Mouse (Mus musculus) ovary, postnatal 14 days (tissue): ENCODE data around the gene Irf9.
A peak's percentile ranks its signal among the peaks of the same experiment; 100 is the strongest.

ENCODE experiments used
- DNase-seq: peaks from one replicate; pipeline ENCODE4 v3.0.0; 2022; ENCODE audit warnings: low spot score

Gene Irf9

DNA sequence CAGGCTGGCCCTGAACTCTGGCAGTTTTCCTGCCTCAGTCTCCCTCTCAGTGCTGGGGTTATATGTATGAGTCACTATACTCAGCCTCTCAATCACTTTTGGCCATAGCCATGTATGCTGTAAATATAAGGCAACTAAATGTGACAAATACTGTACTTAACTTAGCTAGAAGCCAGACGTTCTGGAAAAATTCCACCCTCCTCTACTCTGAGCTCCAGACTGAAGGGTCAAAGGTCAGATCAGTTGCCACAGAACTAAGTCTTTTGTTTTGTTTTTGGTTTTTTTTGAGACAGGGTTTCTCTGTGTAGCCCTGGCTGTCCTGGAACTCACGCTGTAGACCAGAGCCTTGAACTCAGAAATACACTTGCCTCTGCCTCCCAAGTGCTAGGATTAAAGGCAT lies 12.5 kb downstream of the Irf9 start:
- DNase-seq, result no peak

DNA sequence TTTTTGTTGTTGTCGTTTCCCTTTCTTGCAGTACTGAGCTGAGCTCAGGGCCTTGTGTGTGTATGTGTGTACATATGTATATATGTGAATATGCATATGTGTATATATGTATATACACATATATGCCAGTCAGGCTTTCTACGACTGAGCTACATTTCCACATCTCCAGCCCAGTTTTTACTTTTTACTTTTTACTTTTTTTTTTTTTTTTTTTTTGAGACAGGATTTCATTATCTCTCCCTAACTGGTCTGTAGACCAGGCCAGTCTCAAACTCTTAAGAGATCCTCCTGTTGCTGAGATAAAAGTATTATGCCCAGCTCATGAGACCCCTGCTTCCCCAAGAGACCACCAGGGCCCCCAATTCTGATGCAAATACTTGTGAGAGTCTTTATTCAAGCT lies 13.5 kb downstream of the Irf9 start:
- DNase-seq, result no peak

DNA sequence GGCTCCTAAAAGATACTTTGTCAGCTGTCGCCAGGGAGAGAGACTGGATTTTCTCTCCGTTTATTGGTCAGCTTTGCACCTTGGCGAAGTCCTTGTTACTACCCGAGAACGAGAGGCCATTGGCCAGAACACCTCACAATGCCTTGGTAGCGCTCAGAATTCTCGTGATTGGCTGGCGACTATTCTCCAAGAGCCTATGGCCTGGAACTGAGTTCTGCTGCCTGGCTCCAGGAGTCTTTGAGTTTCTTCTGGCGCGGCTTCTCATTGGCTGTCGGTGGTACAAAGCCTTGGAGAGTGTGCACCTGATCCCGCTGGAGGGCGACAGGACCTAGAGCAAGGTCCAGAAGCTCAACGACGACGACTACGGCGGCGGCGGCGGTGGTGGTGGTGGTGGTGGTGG lies 14.5 kb downstream of the Irf9 start, which contains the start of gene Rec8:
Rec8 (plus strand) TSS at position 216 of the 400 bp plus-strand sequence.
- DNase-seq, result no peak

DNA sequence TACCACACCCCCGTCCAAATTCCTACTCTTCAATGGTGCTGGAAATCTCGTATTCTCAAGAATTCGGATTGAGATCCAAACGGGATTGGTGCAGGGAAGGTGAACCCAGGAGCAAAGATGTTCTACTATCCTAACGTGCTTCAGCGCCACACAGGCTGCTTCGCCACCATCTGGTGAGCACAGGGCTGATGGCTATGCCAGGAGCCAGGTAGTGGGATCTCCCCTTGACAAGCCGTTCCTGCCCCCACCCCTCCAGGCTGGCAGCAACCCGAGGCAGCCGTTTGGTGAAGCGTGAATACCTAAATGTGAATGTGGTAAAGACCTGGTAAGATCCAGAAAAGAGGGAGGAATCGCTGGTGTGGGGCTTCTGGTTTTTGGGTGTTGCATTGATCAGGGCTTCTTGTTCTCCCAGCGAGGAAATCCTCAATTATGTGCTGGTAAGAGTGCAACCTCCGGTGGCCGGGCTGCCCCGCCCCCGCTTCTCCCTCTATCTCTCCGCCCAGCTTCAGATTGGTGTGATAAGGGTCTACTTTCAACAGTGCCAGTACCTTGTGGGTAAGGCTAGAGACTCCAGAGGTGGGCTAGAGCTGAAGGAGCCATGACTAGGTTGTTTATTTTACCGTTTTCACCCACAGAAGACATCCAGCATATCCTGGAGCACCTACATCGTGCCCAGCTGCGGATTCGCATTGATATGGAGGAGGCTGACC lies 15.3 kb downstream of the Irf9 start:
- no peak for DNase-seq

DNA sequence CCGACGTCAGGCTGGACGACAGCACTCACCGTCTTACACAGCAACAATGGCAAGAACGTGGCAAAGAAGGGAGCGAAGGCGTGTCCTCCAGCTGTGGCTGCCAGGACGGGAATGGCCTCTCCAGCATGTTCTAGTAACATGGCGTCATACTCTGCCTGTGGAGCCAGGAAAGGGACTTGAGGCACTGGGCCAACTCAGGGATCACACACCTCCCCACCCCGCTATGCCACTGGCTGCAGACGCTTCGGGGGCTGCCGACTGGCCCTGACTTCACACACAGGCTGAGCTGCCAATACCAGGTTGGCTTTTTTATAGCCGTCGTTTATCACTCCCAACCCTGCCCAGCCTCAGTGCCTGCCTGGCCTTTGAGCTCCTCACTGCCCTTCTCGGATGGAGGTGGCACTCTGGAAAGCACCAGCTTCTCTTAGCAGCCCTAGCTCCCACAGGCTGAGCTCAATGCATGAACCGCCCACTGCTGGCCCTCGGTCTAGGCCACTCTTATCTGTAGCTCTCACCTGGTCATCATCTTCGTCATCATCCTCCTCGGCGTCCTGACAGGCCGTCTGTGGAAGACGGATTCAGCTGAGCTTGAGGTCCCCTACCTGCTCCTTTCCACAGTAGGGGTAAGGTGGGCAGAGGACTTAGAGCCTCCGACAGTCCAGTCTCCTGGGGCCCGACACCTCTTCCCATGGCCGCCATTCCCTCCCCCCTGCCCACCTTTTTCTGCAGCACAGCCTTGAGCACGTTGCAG lies 24.9 kb downstream of the Irf9 start:
- DNase-seq, result no peak

DNA sequence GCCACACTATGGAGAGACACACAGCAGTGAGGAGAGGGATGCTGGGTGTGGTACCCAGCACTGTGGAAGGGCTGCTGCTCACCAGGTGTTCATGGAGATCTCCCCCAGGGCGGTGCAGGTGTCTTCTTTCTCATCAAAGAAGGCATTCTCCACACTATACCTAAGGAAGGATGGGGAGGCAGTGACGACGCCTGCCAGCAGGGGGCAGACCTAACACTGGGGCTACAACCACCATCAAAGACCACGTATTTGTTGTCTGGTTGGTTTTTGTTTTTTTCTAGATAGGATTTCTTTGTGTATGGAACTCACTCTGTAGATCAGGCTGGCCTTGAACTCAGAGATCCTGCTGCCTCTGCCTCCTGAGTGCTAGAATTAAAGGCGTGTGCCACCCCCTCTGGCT lies 25.9 kb downstream of the Irf9 start:
- DNase-seq, result no peak

DNA sequence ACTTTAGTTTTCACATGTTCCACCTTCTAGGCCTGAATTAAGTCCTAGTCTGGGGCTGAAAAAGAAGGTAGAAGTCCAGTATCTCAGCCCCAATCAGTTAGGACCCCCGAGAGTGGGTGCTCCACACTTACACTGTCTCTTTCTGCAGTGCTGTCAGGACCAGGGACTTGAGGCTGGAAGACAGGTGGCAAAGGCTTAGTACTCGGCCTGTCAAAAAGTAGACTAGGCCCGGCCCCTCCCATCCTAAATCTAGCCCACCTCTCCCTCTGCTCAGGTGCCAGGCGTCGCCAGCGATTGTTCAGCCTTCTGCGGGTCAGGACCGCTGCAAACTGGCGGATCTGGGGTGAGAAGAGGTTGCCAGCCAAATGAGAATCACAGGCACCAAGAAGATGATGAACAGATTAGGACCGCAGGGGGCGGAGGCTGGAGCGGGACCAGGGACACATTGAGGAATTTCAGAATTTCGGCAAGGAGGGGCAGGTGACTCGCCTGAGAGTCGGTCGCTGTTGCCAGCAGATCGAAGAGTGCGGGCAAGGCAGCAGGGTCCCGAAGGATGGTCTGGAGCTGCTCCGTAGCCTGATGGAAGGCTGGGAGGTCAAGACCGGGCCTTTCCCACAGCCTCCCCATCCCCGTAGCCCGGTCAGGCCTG lies 31.6 kb downstream of the Irf9 start:
- no peak for DNase-seq

DNA sequence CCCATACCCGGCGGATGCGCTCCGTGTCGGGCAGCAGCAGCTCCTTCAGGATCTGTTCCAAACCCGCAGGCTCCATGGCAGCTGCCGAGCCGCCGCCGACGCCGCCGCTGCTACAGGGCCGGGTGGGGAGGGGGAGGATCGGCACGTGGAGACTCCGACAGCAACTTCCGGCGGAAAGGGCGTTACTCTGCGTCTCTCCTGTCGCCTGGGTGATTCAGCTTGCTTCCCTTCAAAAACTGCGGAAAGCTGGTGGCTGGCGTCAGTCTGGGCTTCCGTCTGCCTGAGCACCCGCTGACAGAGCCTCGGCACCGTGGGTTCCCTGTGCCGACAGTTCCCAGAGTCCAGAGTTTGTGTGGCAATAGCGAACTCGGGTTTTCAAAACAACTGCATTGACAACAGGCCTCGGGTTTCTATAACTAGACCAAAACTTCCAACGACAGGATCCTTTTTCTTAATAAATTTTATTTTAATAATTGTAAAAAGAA lies 32.2 kb downstream of the Irf9 start, which contains the start of gene Ipo4:
Ipo4 (minus strand) TSS at position 435 of the 485 bp plus-strand sequence.
- peak; percentile 68 for DNase-seq

DNA sequence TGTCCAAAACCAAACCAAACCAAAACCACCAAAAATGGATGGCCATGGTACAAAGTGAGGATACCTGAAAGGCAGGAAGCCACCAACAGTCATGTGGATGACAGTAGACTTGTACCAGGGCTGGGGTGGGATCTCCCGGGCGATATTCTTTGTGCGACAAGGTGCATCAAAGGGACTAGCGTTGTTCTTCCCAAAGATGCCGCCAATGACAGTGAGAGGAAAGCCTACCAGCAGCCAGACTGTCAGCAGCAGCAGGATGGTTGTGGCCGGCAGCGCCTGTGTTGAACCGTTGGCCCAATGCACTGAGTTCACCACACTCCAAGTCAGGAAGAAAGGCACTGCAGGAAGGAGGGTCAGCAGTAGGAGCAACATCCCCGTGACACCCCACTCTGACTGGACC lies 34.4 kb downstream of the Irf9 start, which contains the start of gene Gm49378:
Gm49378 (minus strand) TSS at position 101 of the 400 bp plus-strand sequence.
- no peak for DNase-seq

DNA sequence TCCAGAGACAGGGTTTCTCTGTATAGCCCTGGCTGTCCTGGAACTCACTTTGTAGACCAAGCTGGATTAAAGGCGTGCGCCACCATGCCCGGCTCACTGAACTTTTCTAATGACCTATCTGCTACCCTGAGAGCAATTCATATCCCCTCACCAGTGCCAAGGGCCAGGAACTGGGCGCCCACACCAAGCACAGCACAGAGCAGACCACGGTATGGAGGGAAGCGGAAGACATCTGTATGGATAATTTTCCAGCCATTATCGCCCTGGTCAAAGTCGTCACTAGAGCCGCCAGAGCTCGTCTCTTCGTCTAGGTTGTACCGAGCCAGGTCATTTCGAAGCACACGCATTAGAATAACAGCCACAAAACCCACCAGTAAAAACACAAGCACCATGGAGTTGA lies 37.4 kb downstream of the Irf9 start:
- no peak for DNase-seq

DNA sequence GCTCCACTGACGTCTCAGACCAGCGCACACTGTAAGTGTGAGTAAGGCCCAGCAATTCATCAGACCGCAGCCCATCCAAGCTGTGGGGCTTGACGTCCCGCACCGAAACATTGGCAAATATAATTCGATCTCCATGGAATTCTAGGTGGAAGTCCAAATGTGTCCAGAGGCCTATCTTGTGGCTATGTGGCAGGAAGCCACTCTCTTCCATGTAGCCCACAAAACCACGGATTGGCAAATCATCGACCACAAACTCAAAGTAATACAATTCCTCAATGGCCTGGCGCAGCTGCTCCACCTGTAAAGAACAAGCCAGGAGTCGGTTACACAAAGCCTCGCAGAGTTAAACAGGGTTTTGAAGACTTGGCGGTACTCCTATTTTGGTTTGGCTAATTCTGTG lies 37.9 kb downstream of the Irf9 start:
- DNase-seq, result no peak

DNA sequence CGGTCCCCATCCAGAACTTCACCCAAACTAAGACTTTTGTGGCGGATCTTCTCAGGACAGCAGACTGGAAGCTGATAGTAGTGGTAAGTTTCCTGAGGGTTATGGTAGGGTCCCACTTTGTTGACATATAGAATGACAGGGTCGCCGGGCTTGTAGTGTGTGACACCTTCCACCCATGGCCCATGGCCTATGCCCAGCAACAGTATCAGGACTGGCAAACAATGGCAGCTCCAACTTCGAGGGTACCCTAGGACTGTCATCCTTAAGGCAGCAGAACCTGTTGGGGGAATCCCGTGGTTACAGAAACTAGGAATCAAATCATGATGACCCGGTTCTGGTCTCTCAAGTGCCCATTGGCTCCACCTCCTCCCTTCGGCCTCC lies 39.3 kb downstream of the Irf9 start:
- DNase-seq, result no peak

DNA sequence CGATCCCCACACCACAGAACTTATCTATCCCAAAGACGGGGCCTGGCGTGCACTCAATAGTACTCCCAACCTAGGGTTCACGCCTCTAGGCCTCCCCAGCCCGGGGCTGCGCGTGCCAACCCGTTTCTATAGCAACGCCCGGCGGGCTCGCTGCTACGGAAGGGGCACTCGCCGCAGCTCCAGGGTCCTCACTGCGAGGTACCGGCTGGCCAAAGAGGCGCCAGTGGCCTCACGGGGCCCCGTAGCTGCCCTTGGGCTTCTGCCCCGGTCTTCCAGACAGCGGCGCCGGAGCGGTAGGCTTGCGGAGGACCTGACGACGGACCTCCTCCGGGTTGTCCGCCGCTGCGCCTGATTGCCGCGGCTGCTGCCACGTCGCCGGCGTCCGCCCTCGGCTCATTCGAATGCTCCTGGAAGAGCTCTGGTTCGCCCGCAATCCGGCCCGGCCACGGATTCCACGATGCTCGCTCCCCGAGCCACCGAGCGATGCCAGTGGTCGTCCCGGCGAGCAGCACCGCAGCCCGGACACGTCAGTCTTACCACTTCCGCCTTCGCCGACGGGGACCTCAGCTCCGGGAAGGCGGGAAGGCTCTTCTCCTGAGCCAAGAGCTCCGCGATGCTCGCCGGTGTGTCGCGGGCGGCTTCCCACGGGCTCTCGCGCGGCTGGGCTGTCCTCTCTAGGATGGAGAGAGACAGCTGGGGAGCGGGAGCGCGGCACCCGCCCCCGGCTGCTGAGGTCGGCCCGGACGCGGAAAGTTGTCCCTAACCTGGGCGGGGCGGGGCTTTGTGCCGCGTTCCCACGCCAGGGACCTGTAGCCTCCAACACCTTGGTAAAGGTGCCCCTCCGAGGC lies 39.9 kb downstream of the Irf9 start, which contains the start of gene Tm9sf1:
Tm9sf1 (minus strand) TSS at position 747 of the 848 bp plus-strand sequence.
- peak; percentile 79 for DNase-seq

DNA sequence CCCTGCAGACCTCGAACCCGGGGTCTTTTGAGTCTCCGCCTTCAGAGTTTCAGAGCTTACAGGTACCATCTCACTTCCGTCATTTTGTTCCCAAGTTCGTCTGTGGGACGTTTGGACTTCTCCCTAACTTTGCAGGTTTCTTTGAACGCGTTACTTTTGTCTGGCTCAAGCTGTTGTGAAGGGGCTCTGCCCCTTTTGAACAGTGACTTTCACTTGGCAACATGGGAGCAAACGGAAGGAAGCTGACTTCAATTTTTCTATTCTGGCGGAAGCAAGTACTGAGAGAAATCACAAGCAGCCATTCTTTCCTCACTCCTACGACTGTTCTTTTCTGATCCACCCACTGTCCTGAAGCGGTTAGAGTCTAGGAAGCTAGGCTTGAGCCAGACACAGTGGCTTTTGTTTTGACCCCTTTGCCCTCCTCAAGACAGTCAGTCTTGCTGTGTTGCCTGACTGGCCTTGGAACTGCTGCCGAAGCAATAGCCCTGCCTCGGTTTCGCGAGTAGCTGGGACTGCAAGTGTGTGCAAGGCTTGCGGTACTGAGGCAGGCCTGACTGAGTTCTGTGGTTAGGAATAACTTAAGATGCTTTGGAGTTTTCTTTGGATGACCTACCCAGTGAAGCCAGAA lies 41.0 kb downstream of the Irf9 start:
- no peak for DNase-seq

DNA sequence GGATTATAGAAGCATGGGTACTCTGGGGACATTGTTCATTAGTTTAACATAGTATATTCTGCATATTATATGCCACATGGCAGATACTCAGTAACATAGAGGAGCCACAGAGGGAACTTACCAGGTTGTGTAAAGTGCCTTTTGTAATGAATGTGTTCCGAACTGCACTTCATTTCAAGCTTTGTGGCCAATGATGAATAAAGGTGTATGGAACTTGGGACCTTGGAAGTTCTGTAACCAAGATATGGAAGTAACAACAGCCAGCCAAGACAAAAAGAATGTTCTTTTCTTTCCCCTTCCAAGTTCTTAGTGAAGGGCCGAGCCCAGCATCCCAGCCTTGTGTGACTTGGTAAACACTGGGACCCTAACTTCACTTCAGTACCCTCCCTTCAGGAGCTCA lies 46.5 kb downstream of the Irf9 start, which contains the start of gene Tssk4:
Tssk4 (plus strand) TSS at position 301 of the 400 bp plus-strand sequence.
- DNase-seq, result no peak

DNA sequence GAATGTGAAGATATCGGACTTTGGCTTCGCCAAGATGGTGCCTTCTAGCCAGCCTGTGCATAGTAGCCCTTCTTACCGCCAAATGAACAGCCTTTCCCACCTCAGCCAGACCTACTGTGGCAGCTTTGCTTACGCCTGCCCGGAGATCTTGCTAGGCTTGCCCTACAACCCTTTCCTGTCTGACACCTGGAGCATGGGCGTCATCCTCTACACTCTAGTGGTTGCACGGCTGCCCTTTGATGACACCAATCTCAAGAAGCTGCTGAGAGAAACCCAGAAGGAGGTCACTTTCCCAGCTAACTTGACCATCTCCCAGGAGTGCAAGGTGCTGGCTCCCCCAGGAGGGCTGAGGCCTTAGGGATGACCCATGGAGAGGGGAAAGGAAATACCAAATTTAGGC lies 48.2 kb downstream of the Irf9 start:
- DNase-seq, result no peak

DNA sequence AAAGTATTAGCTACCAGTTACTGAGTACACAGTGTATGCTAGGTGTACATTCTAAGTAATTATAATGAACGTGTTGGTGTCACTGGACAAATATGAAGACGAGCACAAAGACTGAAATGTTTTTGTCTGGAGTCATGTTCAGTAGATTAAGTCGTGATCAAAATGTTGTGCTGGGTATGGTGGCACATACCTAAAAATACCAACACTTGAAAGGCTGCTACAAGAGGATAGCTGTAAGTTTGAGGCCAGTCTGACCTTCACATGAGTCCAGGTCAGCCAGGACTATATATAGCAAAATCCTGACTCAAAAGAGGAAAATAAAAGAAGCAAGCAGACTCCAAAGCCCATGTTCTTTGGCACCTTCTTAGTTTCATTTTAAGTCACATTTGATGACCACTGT lies 53.6 kb downstream of the Irf9 start:
- no peak for DNase-seq

DNA sequence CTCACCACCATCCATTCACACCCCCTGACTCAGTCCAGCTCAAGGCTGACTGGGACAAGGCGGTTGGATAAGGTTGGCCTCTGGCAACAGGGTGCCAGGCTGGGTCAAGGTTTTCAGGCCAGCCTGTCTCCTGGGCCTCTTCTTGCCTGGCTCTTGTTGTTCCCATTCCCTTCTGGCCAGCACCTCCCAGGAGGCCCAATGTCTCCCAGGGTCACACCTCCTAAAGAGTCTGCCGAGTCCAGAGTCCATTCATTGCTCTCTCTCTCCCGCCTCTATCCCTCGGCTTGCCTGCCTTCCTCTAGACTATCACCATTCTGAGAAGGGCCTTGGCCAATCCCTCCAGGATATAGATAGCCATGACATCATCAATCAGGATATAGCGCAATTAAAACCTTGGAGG lies 54.6 kb downstream of the Irf9 start:
- no peak for DNase-seq
